Mouse (Mus musculus) brain, embryonic 14.5 days (tissue): ENCODE data around the gene Sspo. TPM values are rescaled to one million over a fixed set of nuclear protein-coding genes. Genes with fewer than 3 reads are reported as not detected.

Experiments used
- DNase-seq: peaks from one replicate; pipeline ENCODE4 v3.0.0-alpha.2; 2011; ENCODE audit warnings: low read depth
- CTCF ChIP-seq: fragments of 200-500 bp; IDR thresholded peaks from 2 replicates; pipeline ENCODE4 v1.5.1; 2012; ENCODE audit warnings: inconsistent platforms, mild to moderate bottlenecking, moderate library complexity, borderline replicate concordance; ENCODE audit not compliant: insufficient read depth, insufficient read length; ENCODE audit errors: extremely low read depth
- POLR2A ChIP-seq: fragments of 200-500 bp; IDR thresholded peaks from 2 replicates; pipeline ENCODE4 v1.6.1; 2012; ENCODE audit warnings: mild to moderate bottlenecking, inconsistent platforms, borderline replicate concordance; ENCODE audit not compliant: poor library complexity, insufficient read depth, insufficient read length, severe bottlenecking; ENCODE audit errors: extremely low read depth
- polyA plus RNA-seq: library from polyadenylated mRNA; depleted of rRNA; stranded (reverse); fragments of >200 nt; gene quantifications from 2 replicates; pipeline ENCODE4 v1.2.3, GENCODE M21; 2012; rRNA removed

Sspo gene
- polyA plus RNA-seq: 1.3 and 1.7 TPM in 2 replicates

DNA sequence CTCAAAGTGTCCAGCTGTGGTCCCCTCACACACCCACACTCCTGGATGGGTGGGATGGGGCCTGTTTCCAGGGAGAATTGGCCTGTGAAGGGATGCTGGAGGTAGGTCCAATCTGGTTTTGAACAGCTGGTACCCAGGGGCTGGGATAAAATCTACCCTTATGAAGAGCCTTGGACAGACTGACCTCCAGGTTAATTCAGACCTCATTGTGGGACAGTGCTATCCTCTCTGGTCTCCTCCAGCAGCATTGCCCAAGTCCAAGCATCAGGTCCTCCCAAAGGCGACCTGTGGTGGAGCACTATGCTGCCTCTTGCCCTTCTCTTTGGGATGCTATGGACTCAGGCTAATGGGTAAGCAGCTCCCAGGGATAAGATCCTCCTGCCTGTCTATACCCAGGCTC lies at the start of gene Sspo:
TSS of gene Sspo (plus strand) at position 301 of the 400 bp plus-strand sequence.
- no peak for TF ChIP-seq CTCF
- no peak for TF ChIP-seq POLR2A
- no peak for DNase-seq

DNA sequence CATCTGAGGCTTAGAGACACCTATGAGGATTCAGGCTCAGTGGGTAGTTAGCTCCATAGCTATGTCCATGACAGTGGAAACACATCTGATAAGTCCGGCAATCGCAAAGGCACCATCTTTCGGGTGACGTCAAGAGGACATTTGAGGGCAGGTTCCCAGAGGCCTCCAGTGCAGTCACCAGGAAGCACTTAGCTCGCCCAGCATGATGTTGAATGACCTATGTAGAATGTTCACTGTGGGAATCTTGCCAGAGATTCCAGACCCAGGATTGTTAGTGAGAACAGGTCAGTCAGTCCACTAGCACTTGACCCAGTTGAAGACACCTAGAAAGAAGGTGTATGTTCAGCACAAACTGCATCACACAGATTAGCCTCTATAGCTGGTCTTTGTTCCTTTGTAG lies 48.1 kb upstream of the Sspo start:
- no peak for TF ChIP-seq POLR2A
- TF ChIP-seq CTCF: no peak
- DNase-seq: no peak

DNA sequence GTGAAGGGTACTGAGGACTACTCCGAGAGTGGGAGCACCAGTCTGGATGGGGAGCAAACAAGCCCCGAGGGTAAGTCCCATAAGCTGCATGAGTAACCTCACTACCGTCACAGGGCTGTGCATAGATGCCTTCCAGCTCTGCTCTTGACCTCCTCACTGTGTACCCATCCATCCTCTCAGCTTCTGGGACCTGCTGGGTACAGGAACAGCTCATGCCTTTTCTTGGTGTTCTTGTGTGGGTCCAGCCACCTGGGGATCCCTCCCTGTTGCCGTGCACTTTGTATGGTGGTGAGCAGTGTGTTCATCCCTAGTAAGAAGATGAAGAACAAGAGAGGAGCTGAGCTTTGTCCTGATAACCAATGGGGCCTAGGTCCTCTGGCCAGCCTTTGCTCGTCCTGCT lies 44.0 kb upstream of the Sspo start:
- DNase-seq: no peak

DNA sequence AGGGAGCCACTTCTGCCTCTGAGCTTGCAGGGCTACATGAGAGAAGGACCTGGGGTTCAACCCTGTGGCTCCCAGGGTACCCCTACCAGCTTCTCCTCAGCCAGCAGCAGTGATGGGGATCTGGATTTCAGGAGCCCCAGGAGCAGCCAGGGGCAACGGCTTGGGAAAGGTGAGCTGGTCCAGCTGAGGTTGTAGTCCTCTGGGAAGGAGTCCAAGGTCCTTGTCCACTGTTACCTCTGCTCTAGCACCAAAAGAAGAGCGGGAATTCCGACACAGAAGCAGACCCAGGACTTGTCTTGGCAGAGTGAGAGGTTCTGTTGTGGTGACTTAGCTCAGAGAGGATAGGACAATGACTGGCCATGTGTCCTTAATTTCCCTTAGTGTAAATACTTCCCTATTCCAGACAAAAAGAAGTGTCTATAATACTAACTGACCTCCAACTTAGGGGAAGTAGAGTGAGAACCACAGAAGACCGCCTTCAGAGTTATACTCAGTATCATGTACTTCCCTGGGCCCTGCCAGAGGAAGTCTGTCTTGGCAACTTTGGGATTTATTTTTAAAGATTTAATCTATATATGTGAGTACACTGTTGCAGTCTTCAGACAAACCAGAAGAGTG lies 38.2 kb upstream of the Sspo start:
- DNase-seq: no peak
- TF ChIP-seq POLR2A (no peak), CTCF (no peak)

More for the DNA sequence above, 44.0 kb upstream of the Sspo start:
- TF ChIP-seq CTCF (no peak), POLR2A (no peak)

DNA sequence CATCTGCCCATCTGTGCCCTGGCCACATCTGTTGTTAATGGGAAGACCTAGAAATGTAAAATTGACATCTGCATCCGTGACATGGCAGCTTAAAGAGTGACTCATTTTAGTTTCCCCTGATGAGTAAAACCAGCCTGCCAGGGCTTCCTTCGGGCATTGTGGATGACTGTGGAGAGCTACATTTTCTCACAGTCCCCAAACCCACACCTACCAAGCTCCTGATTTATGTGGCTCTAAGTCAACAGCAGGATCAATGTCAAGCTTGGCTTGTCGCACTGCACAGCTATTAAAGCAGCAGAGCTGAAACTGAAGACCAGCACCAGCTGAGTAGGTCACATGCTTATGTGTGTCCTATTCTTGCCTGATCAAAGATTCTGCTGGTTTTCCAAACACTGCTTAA lies 37.5 kb upstream of the Sspo start:
- no peak for DNase-seq
- TF ChIP-seq POLR2A (no peak), CTCF (no peak)

DNA sequence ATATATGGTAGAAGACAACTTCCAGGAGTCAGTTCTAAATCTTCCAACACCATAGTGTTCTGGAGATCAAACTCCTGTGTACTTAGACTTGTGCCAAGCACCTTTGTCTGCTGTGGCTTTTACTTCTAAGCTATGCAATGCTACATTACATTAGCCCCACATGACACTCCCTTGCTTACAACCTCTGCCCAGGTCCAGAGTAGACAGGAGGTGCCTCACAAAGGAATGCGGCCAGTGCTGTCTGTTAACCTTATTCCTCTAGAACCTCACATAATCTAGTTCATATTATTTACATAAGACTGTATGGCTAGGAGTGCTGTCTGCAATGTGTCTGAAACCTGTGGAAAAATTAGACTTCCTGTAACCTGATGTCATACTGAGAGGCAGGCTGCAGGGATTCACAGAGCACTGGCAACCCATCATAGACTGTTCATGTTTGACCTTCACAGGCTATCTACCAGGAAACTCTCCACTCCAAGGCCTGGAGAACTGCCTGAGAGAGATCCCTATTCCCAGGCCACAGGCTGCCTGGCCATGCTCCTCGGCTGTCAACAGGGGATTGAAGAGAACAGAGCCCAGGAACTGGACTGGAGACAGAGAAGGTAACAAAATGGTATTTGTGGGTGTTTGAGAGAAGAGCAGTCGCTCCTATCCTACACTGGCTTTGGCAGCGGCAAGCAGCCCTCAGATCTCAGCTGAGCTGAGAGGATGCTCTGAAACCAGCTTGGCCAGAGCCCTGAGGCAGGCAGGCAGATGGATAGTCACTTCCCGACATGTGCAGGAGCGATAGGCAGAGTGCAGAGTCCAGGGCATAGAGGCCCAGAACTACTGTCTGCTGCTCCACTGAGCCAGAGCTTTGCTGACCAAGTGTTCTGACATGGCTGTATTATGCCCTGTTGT lies 36.6 kb upstream of the Sspo start:
- TF ChIP-seq CTCF (no peak), POLR2A (no peak)

DNA sequence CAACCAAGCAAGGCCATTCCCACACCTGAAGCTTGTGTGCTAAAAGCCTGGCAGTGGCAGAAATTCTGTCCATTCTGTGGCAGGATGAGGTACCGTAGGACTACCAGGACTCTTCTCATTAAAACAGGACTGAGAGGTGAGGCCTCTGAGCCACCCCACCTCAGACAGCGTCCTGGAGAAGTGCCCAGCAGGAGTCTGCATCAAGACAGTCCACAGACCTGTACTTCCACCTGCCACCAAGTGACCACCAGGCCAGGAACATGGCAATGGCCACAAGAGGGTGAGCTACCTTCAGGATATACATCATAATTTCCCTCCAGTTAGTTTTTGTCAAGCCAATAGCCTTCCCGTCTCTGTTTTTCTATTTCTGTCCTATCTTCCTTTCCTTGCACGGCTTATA lies 35.9 kb upstream of the Sspo start:
- no peak for DNase-seq
- TF ChIP-seq CTCF: 0 out of 2 replicates have a peak, but pooled peaks have one; percentile 3
- TF ChIP-seq POLR2A: no peak

More for the DNA sequence above, 36.6 kb upstream of the Sspo start:
- DNase-seq: no peak

DNA sequence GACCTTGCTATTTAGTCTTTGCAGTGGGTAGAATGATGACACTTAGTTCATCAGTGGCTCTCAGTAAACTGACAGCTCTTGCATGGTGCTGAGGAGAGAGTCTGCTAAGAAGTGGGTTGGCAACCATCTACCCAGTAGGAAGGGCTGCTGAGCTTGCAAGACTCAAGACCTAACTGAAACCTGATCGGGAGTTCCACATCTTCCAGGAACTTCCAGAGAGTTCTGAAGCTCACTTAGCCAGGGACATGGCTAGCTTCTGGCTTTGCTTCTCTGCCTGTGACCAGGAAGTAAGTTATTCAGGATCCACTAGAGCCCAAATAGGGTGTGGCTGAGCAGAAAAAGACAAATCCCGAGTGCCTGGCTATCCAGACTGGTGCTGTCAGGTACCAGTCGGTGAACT lies 35.4 kb upstream of the Sspo start:
- DNase-seq: no peak
- TF ChIP-seq CTCF: no peak
- TF ChIP-seq POLR2A: no peak

DNA sequence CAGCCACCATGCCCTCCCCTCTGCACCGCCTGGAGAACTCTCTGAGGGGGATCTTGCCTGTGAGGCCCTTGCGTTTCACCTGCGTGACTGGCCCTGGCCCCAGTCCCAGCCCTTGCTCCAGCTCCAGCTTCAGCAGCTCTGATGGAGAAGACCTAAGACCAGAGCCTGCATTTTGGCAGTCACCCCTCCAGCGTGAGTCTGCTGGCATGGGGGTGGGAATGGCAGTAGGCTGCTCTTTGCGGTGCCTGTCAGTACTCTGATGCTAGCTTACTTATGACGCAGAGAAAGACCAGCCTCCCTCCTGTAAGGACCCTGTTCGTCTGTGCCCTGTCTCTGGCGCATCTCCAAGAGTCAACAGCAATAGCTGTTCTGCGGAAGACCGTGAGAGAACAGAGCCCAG lies 34.9 kb upstream of the Sspo start:
- DNase-seq: no peak
- no peak for TF ChIP-seq CTCF
- no peak for TF ChIP-seq POLR2A

DNA sequence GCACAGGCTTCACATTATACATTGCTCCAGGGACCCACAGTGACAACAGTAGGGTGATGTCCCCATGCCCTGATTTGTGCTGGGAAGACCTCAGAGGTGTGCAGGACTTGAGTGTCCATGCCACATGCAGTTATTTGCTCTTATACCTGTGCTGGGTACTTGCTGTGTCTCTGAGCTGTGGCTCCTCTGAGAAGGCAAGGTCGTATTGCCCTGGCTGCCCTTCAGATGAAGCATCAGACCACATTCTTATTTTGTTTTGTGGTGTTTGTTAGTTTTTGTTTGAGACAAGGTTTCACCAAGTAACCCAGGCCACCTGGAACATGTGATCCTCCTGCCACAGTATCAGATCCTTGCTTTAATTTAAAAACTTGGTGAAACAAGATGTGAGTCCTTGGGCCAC lies 33.1 kb upstream of the Sspo start:
- TF ChIP-seq CTCF: no peak
- TF ChIP-seq POLR2A: no peak
- DNase-seq: no peak

DNA sequence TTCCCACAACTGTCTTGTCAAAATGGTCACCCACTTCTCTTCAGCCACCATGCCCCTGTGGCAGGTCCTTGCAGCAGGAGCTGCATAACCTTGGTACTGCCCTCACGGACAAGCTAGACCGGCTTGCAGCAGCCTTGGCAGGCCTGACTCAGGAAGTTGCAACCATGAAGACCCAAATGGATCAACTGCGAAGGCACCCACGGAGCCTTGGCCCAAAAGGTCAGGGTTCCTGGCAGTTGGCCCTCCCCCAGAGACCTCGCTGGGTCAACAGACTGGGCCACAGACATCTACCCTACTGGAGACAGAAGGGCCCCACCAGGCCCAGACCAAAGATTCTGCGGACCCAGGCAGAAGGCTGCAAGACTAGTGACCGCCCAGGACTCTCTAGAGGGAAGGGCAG lies 32.4 kb upstream of the Sspo start:
- DNase-seq: no peak
- TF ChIP-seq POLR2A: no peak
- TF ChIP-seq CTCF: no peak

DNA sequence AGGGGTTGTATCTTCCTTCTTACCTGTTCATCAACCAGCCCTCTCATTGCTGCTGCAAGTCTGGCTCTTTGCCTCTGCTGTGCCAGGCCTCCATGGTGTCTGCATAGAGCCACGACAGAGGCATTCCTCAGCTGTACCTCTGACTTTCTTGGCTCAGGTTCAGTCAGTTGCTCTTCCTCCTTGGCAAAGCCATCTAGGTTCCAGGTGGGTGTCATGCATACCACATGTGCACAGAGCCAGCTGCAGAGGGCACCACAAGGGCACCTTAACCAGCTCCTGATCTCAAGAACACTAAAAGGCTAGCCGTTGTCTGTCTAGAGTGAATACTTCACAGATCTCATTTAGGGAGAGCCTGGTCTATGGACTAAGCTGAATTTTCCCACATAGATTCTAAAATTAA lies 31.5 kb upstream of the Sspo start:
- TF ChIP-seq CTCF: no peak
- no peak for TF ChIP-seq POLR2A
- no peak for DNase-seq

DNA sequence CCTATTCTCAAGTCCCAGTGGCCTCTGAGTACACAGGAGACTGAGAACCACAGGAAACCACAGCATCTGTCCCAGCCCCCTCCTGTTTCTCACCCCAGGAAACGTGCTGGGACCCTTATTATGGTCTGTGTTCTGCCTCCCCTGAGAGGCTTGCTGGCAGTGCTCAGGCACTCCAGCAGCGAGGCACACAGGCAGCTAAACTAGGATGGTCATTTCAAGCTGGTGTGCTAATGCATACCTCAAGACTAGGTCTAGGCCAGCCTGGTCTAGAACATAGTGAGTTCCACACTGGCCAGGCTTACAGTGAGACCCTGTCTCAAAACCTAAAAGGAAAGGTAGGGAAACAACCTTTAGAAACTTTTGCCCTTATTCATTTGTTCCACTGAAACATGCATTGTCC lies 27.4 kb upstream of the Sspo start:
- DNase-seq: no peak
- TF ChIP-seq CTCF: no peak
- TF ChIP-seq POLR2A: no peak
